Mouse (Mus musculus) liver, embryonic 15.5 days (tissue): ENCODE data around the gene Ednra. TPM values are rescaled to one million over a fixed set of nuclear protein-coding genes. Genes with fewer than 3 reads are reported as not detected.
"Not testable (repeated sequence)": the region's sequence is repeated elsewhere in the genome, so short reads cannot be mapped to it uniquely, and the experiment has no call there.

Experiments used
- ATAC-seq: fragments of 200-750 bp; cut with Nextera tagmentation; 2 replicates; pipeline ENCODE4 v1.8.0; 2017; ENCODE audit warnings: moderate number of reproducible peaks, mild to moderate bottlenecking, moderate library complexity; ENCODE audit not compliant: insufficient read depth
- H3K27ac ChIP-seq: fragments of 300-500 bp; sonication (generic); replicated peaks from 2 replicates; pipeline ENCODE4 v1.5.1; 2015; ENCODE audit warnings: mild to moderate bottlenecking, inconsistent platforms
- H3K27me3 ChIP-seq: fragments of 300-500 bp; sonication (generic); 2 replicates; pipeline ENCODE4 v1.6.1; 2015; ENCODE audit warnings: mild to moderate bottlenecking, inconsistent platforms
- H3K36me3 ChIP-seq: fragments of 300-500 bp; sonication (generic); replicated peaks from 2 replicates; pipeline ENCODE4 v1.6.1; 2015; ENCODE audit warnings: moderate library complexity, mild to moderate bottlenecking, inconsistent platforms
- H3K4me1 ChIP-seq: fragments of 300-500 bp; sonication (generic); replicated peaks from 2 replicates; pipeline ENCODE4 v1.6.1; 2015; ENCODE audit warnings: inconsistent platforms
- H3K4me2 ChIP-seq: fragments of 300-500 bp; sonication (generic); 2 replicates; pipeline ENCODE4 v1.6.1; 2015; ENCODE audit warnings: moderate library complexity, mild to moderate bottlenecking, inconsistent platforms
- H3K4me3 ChIP-seq: fragments of 300-500 bp; sonication (generic); replicated peaks from 2 replicates; pipeline ENCODE4 v1.5.1; 2015; ENCODE audit warnings: mild to moderate bottlenecking, inconsistent platforms
- H3K9ac ChIP-seq: fragments of 300-500 bp; sonication (generic); 2 replicates; pipeline ENCODE4 v1.6.1; 2015; ENCODE audit warnings: moderate library complexity, mild to moderate bottlenecking, inconsistent platforms
- H3K9me3 ChIP-seq: fragments of 300-500 bp; sonication (generic); replicated peaks from 2 replicates; pipeline ENCODE4 v1.6.1; 2016; ENCODE audit warnings: inconsistent platforms
- WGBS: fragments of 180-500 bp; shearing (Covaris S2); methylation state at CpG from one replicate; pipeline ENCODE4 v1.1.7; 2015; ENCODE audit warnings: mixed read lengths; ENCODE audit not compliant: insufficient replicate concordance; 5-methylcytosine and 5-hydroxymethylcytosine counted together
- polyA plus RNA-seq: library from polyadenylated mRNA; unstranded; fragments of >200 nt; fragmentation: Nextera tagmentation; extraction: Ambion mirVana; gene quantifications from 2 replicates; pipeline ENCODE4 v1.2.1, GENCODE M21; 2015

The Ednra gene
- polyA plus RNA-seq, 1 experiment from 2014 or later: 3.0 TPM

DNA sequence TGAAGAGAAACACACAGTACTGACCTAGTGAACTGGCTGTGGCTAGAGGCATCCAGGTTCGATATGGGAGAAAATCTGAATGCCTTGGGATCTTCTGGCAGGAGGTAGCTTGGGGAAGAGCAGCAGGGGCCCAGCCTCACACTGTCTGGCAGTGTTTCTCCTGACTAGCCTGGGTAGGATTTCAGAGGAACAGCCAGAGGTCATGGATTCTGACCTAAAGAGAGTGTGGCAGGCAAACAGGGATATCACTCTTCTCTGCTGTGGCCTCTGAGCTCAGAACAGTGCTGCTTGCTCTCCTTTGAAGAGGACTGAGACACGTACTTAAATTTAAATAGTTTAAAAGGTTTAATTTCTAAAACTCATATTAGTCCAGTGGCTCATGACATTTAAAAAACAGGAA is 7.2 kb downstream of the Ednra start:
- Histone ChIP-seq H3K4me2 (no peak overlapping the region), H3K27ac (no peak overlapping the region), H3K4me1 (no peaks in the 10 kb centered on the region; the same call in 1 of the 2 replicates), H3K36me3 (no peaks in the 10 kb centered on the region), H3K27me3 (no peaks in the 10 kb centered on the region), H3K9ac (no peak overlapping the region), H3K4me3 (no peak overlapping the region), H3K9me3 (no peaks in the 10 kb centered on the region)
- 50% methylated on average over 2 of the region's 2 CpGs for WGBS
- no peak for ATAC-seq

DNA sequence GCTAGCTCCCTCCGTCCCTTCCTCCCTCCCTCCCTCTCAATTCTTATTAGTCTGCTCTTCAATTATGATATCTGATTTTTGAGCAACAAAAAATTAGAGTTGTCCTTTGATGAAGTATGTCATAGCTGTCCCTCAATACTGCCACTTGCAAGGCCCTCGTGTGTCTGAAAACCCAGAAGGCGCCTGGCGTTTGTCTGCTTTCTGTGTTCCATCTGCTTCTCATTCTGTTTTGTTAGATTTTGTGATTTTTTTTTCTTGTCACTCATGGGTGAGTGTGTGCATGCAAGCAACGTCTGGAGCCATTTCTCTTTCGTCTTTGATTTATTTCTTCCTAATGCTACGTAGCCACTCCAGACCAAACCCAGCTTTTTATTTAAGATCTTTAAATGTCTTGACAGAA is 9.8 kb downstream of the Ednra start:
- Histone ChIP-seq H3K4me3 (no peak overlapping the region), H3K27ac (no peak overlapping the region), H3K4me1 (no peaks in the 10 kb centered on the region; the same call in 1 of the 2 replicates), H3K9ac (no peak overlapping the region), H3K27me3 (no peaks in the 10 kb centered on the region), H3K36me3 (no peaks in the 10 kb centered on the region), H3K4me2 (no peak overlapping the region), H3K9me3 (no peaks in the 10 kb centered on the region)
- ATAC-seq: no peak
- 62% methylated on average over 7 of the region's 7 CpGs for WGBS

DNA sequence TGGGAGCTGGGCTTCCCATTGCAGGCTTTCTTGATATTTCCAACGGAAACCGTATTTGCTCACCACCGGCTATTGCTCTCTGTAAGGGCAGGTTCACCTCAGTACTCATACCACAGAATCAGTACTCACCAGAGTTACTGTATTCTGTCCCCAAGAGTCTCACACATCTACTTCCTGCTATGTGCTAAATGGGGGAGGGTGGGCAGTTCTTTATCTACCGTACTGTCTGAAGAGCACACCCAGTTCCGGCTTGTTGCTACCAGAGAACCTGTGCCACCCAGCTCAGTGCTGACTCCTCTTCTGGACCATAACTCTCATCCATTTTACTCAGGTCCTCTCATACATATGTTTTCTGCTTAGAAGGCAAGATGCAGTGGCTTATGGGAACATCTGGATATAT is 10.6 kb downstream of the Ednra start:
- Histone ChIP-seq H3K4me3 (no peak overlapping the region), H3K9me3 (no peaks in the 10 kb centered on the region), H3K27ac (no peak overlapping the region), H3K36me3 (no peaks in the 10 kb centered on the region), H3K4me1 (no peaks in the 10 kb centered on the region; the same call in 1 of the 2 replicates), H3K4me2 (no peak overlapping the region), H3K27me3 (no peaks in the 10 kb centered on the region), H3K9ac (no peak overlapping the region)
- ATAC-seq: no peak
- 43% methylated on average over 5 of the region's 5 CpGs for WGBS

DNA sequence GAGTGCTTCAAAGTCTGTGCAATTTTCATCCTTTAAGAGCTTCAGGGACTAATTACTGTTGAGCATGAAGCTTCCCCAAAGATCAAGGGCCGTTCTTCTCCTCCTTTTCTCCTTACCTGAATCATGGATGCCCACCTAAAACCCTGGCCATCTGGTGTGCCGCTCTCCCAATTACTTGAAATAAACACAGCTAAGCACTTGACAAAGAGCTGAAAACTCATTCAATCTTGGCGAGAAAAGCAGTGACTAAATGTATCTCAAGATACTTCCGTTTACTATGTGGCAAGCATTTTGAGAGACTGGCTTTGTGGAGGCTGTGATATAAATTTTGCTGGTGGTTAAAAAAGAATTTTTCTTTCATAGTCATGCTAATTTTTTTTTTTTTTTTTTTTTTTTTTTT is 19.5 kb downstream of the Ednra start:
- Histone ChIP-seq H3K4me2 (no peak overlapping the region), H3K36me3 (no peaks in the 10 kb centered on the region), H3K9ac (no peak overlapping the region), H3K4me3 (no peak overlapping the region), H3K9me3 (no peaks in the 10 kb centered on the region), H3K27ac (no peak overlapping the region), H3K4me1 (no peaks in the 10 kb centered on the region), H3K27me3 (no peaks in the 10 kb centered on the region)
- WGBS: 66% methylated on average over 4 of the region's 4 CpGs
- ATAC-seq: no peak

DNA sequence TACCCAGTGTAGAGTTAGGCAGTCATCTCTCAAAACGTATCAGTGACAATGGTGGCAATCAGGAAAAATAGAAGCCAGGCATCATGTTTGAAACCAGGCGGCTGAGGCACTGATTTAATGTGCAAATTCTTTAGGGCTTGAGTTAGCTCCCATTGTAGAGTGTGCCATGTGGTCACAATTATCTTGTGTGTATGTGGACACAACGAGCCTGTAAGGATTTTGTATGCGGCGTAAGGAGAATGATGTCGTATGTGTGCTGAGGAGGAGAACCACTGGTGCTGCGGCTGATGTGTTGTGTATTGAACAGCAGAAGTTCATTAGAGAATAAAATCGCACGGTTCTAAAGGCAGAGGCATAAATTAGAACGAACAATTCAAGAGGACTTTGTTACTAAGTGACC is 26.2 kb downstream of the Ednra start:
- no peak overlapping the region for H3K4me3 ChIP-seq
- H3K27ac ChIP-seq: no peak overlapping the region
- H3K36me3 ChIP-seq: no peaks in the 10 kb centered on the region
- no peaks in the 10 kb centered on the region for H3K9me3 ChIP-seq
- H3K27me3 ChIP-seq: no peaks in the 10 kb centered on the region
- no peaks in the 10 kb centered on the region for H3K4me1 ChIP-seq
- H3K9ac ChIP-seq: no peak overlapping the region
- H3K4me2 ChIP-seq: no peak overlapping the region
- no peak for ATAC-seq
- WGBS: 71% methylated on average over 10 of the region's 10 CpGs

DNA sequence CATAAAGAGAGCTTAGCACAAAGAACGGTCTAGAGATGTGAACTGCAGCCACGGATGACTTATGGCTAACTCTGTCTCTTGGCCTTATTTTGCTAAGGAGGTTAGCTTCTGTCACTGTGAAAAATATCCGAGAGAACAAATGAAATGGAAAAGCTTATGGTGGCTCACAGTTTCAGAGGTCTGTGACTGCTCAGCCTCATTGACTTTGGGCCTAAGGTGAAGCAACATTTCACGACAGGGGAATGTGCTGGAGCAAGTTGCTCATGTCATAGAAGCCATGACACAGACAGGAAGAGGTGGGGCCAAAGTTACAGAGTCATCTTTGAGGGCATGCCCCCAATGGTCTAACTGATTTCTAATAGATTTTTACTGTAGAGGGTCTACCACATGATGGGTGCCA is 28.1 kb downstream of the Ednra start:
- H3K27me3 ChIP-seq: no peaks in the 10 kb centered on the region
- ATAC-seq: no peak
- no peaks in the 10 kb centered on the region for H3K36me3 ChIP-seq
- no peak overlapping the region for H3K4me3 ChIP-seq
- H3K4me2 ChIP-seq: no peak overlapping the region
- WGBS: 58% methylated on average over 4 of the region's 4 CpGs
- no peak overlapping the region for H3K27ac ChIP-seq
- no peak overlapping the region for H3K9ac ChIP-seq
- no peaks in the 10 kb centered on the region for H3K4me1 ChIP-seq
- no peaks in the 10 kb centered on the region for H3K9me3 ChIP-seq

DNA sequence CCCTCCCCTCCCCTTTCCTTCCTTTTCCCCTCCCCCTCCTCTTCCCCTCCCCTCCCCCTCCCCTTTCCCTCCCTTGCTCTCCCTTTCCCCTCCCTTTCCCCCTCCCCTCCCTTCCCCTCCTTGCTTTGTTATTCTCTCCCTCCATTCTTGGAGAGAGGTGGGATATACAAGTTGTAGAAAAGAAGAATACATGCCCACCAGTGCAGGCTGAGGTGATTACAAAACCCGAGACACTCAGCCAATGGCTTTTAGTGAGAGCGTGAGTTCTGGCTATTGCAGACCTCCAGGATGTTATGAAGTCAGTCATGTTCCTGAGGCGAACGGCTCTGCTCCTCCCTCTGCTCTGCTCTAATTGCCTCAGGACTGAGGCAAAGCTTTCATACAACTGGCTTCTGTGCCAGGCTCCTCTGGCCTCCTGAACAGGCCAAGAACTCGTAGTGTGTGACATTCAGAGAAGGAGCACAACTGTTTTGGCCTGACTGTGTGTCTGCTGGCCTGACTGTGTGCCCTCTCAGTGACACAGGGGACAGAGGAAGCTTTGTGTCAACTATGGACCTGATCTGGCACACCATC is 28.7 kb downstream of the Ednra start:
- Histone ChIP-seq H3K27ac (no peak overlapping the region), H3K36me3 (no peaks in the 10 kb centered on the region), H3K4me1 (no peaks in the 10 kb centered on the region), H3K4me3 (no peak overlapping the region), H3K4me2 (no peak overlapping the region), H3K27me3 (no peaks in the 10 kb centered on the region), H3K9ac (no peak overlapping the region), H3K9me3 (no peaks in the 10 kb centered on the region)
- 36% methylated on average over 5 of the region's 5 CpGs for WGBS
- no peak for ATAC-seq

DNA sequence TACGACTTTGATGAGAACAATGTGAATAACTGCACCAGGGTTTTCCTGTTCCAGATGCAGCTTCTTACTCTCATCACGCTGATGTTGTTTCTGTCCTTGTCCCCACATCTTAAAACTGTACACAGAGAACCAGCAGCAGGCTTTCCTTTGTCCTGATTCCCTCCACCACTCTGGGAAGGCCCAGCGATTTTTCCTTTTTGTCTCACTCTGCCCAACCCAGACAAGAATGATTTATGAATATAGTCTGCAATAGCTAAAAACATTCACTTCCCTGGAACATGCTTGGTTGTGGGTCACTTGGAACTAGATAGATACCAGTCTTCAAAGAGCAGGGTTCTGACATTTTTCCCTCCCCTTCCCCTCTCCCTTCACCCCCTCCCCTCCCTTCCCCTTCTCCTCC is 29.2 kb downstream of the Ednra start:
- H3K4me2 ChIP-seq: no peak overlapping the region
- no peak for ATAC-seq
- H3K9me3 ChIP-seq: no peaks in the 10 kb centered on the region
- no peak overlapping the region for H3K9ac ChIP-seq
- H3K36me3 ChIP-seq: no peaks in the 10 kb centered on the region
- H3K4me1 ChIP-seq: no peaks in the 10 kb centered on the region
- H3K4me3 ChIP-seq: no peak overlapping the region
- H3K27me3 ChIP-seq: no peaks in the 10 kb centered on the region
- H3K27ac ChIP-seq: no peak overlapping the region
- WGBS: 56% methylated on average over 3 of the region's 3 CpGs

DNA sequence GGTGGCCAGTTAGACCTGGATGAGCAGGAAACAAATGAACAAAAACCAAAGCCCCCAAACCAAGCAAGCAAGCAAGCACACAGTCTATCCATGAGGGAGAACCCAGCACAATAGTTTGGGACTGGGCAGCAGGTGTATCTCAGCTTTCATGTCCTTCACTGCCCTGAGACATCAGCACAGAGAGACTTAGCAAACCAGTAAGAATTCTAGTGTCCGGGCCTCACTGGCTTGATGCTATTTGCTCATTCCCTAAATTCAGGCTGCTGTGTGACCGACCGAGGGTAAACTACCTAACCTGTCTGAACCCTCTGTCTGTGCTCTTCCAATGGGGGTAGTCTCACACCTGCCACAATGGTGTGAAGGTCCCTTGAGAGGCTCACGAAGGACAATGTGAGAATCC is 29.7 kb downstream of the Ednra start:
- Histone ChIP-seq H3K27me3 (no peaks in the 10 kb centered on the region), H3K9me3 (no peaks in the 10 kb centered on the region), H3K9ac (no peak overlapping the region), H3K4me2 (no peak overlapping the region), H3K4me3 (no peak overlapping the region), H3K27ac (no peak overlapping the region), H3K36me3 (no peaks in the 10 kb centered on the region), H3K4me1 (no peaks in the 10 kb centered on the region)
- 73% methylated on average over 4 of the region's 4 CpGs for WGBS
- no peak for ATAC-seq

DNA sequence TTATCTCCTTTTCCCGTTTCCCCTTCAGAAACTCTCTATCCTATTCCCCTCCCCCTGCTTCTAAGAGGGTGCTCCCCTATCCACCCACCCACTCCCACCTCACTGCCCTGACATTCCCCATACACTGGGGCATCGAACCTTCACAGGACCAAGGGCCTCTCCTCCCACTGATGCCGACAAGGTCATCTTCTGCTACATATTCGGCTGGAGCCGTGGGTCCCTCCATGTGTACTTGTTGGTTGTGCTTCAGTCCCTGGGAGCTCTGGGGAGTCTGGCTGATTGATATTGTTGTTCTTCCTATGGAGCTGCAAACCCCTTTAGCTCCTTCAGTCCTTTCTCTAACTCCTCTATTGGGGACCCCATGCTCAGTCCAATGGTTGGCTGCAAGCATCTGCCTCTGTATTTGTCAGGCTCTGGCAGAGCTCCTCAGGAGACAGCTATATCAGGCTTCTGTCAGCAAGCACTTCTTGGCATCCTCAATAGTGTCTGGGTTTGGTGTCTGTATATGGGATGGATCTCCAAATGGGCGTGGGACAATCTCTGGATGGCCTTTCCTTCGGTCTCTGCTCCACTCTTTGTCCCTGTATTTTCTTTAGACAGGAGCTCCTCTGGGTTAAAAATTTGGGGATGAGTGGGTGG is 34.7 kb downstream of the Ednra start:
- H3K36me3 ChIP-seq, H3K27me3 ChIP-seq, H3K9ac ChIP-seq, H3K4me1 ChIP-seq, H3K4me2 ChIP-seq, ATAC-seq, H3K4me3 ChIP-seq, H3K27ac ChIP-seq, H3K9me3 ChIP-seq: not testable (repeated sequence)
- 57% methylated on average over 7 of the region's 7 CpGs for WGBS

DNA sequence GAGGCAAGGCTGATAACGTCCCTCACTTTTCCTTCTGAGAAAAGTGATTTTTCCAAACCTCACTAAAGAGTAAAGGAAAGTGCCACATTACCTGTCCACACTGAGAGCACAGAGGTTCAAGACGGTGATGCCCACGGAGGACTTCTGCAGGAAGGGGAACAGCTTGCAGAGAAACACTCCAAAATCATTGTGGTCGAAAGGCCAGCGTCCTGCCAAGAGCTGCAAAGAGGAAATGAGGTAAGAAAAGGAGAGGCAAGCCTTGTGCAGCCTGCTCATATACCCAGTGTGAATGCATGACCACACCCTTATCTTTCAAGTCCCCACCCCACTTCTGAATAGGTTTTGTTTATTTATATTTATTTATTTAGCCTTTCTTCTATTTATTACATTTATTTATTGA is 35.3 kb downstream of the Ednra start:
- no peaks in the 10 kb centered on the region for H3K9me3 ChIP-seq
- no peak overlapping the region for H3K9ac ChIP-seq
- H3K4me3 ChIP-seq: no peak overlapping the region
- no peaks in the 10 kb centered on the region for H3K36me3 ChIP-seq
- WGBS: 27% methylated on average over 5 of the region's 5 CpGs
- no peaks in the 10 kb centered on the region for H3K27me3 ChIP-seq
- no peaks in the 10 kb centered on the region for H3K4me1 ChIP-seq
- H3K4me2 ChIP-seq: no peak overlapping the region
- H3K27ac ChIP-seq: no peak overlapping the region
- no peak for ATAC-seq

DNA sequence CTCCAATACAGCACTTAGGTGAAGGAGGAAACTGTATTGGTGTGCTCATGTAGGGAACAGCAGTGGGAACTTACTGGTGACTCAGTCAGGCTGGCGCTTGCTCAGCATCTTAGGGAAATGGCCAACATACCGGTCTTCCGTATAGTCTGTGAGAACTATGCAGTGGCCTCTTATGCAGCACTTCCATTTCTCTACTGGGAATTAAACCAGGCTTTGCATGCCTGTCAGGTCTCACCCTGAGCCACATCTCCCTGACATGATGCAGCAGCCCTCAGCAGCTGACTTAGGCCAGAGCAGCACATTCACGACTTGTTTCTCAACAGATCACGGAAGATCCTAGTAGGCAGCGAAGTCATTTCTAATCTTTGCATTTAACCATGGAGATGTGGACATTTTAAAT is 39.9 kb downstream of the Ednra start:
- no peak overlapping the region for H3K27ac ChIP-seq

More for the DNA sequence above, 39.9 kb downstream of the Ednra start:
- ATAC-seq: no peak
- Histone ChIP-seq H3K36me3 (no peaks in the 10 kb centered on the region), H3K4me3 (no peak overlapping the region), H3K4me2 (no peak overlapping the region), H3K27me3 (no peaks in the 10 kb centered on the region), H3K9ac (no peak overlapping the region), H3K9me3 (no peaks in the 10 kb centered on the region), H3K4me1 (no peaks in the 10 kb centered on the region)
- 78% methylated on average over 6 of the region's 6 CpGs for WGBS
